Mouse (Mus musculus): ENCODE results near the gene Hbq1a. TPM values are rescaled to one million over a fixed set of nuclear protein-coding genes. Genes with fewer than 3 reads are reported as not detected.

Gene Hbq1a
- polyA plus RNA-seq, 1 experiment from 2014 or later: 7.3 TPM

- H3K4me3 ChIP-seq (replicated peaks): peak within 1 kb of the TSS; percentile 60
- peak; percentile 61 for ATAC-seq (ENCODE audit: insufficient read depth)
- H3K36me3 ChIP-seq (replicated peaks): no peaks in the 10 kb centered on the region
- H3K27me3 ChIP-seq: peaks cover 57% of the 10 kb centered on the region
- peak within 1 kb of the TSS; percentile 51 for H3K9ac ChIP-seq
- H3K9me3 ChIP-seq (replicated peaks): no peaks in the 10 kb centered on the region
- H3K27ac ChIP-seq (replicated peaks): no peak within 1 kb of the TSS
- WGBS (ENCODE audit: insufficient replicate concordance): under 1% methylated on average over 81 of the region's 86 CpGs
- peak within 1 kb of the TSS; percentile 73 for H3K4me2 ChIP-seq
- H3K4me1 ChIP-seq (replicated peaks): peaks cover 36% of the 10 kb centered on the region
Observed at GRCm38 (mm10) chr11:32347607-32348432, 48.0 kb downstream of the Hbq1a start, which contains the start of gene Sh3pxd2b. Gene Sh3pxd2b (plus strand): TSS chr11:32347820.

DNA sequence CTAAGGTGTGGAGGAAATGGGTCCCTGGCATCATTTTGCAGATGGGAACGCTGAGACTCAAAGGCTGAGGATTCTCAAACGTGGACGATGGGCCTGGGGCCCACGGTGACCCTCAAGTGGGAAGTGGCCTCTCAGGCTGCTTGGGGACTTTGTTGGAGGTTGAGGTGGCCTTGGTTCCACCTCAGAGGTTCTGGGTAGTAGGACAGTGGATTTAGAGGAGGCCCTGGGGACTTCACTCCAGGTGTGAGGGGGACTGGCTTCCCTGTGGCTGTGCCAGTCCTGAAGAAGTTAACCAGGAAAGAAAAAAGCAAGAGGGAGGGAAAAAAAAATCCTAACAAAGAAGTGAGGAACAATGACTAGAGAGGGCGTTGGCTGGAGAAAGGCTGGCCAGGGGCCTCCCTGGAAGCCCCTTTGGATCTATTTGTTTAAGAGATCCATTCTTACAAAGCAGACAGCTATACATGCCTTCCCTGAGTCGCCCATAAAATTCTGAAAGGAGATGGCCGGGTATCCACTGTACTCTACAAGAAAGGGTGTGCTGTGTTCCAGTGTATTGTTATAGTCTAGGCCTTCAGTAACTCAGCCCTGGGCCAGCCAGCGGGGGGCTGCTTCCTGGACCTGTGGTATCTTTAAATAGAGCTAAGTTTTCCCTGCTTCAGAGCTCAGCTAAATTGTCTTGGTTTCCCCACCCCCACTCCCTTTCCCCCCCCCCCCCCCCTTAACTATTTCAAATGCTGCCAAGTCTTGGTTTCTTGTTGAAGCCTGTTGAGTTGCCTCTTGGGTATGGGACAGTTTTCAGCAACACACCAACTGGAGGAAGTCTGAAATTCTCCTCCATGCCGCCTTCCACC, 48.8 kb downstream of the Hbq1a start:
- Histone ChIP-seq H3K27ac (replicated peaks) (no peak overlapping the region), H3K9me3 (replicated peaks) (no peaks in the 10 kb centered on the region), H3K36me3 (replicated peaks) (no peaks in the 10 kb centered on the region), H3K27me3 (peaks cover 57% of the 10 kb centered on the region), H3K4me1 (replicated peaks) (peaks cover 29% of the 10 kb centered on the region), H3K9ac (peak overlapping the region; percentile 51; the same call in 1 of the 2 replicates), H3K4me3 (replicated peaks) (peak overlapping the region; percentile 60), H3K4me2 (peak overlapping the region; percentile 73)
- no peak for ATAC-seq (ENCODE audit: insufficient read depth)
- 25% methylated on average over 9 of the region's 9 CpGs for WGBS (ENCODE audit: insufficient replicate concordance)

GRCm38 (mm10) chr11:32349284-32349953, 49.5 kb downstream of the Hbq1a start:
- H3K4me1 ChIP-seq (replicated peaks): peaks cover 28% of the 10 kb centered on the region
- 42% methylated on average over 13 of the region's 13 CpGs for WGBS (ENCODE audit: insufficient replicate concordance)
- no peaks in the 10 kb centered on the region for H3K9me3 ChIP-seq (replicated peaks)
- peaks cover 54% of the 10 kb centered on the region for H3K27me3 ChIP-seq
- H3K4me2 ChIP-seq: peak overlapping the region; percentile 1; the same call in 1 of the 2 replicates
- no peak overlapping the region for H3K27ac ChIP-seq (replicated peaks)
- no peak overlapping the region for H3K9ac ChIP-seq
- H3K36me3 ChIP-seq (replicated peaks): no peaks in the 10 kb centered on the region
- ATAC-seq (ENCODE audit: insufficient read depth): no peak
- H3K4me3 ChIP-seq (replicated peaks): no peak overlapping the region

Other genes with a start within 250 kb of the Hbq1a start
- 0.02 and 0.13 TPM in 2 replicates for gene Il9r, start 99.8 kb upstream of the Hbq1a start, polyA plus RNA-seq (2015; fragmentation: Nextera tagmentation; extraction: Ambion mirVana)
- gene Snrnp25, start 94.7 kb upstream of the Hbq1a start, polyA plus RNA-seq (2015; fragmentation: Nextera tagmentation; extraction: Ambion mirVana): 68.7 and 70.1 TPM in 2 replicates
- 5.1 and 8.0 TPM in 2 replicates for gene Rhbdf1, start 77.8 kb upstream of the Hbq1a start, polyA plus RNA-seq (2015; fragmentation: Nextera tagmentation; extraction: Ambion mirVana)
- gene Mpg, start 73.6 kb upstream of the Hbq1a start, polyA plus RNA-seq (2015; fragmentation: Nextera tagmentation; extraction: Ambion mirVana): 18.3 and 19.6 TPM in 2 replicates
- 28.1 and 31.9 TPM in 2 replicates for gene Nprl3, start 32.4 kb upstream of the Hbq1a start, polyA plus RNA-seq (2015; fragmentation: Nextera tagmentation; extraction: Ambion mirVana)
- gene Hba-x, start 23.7 kb upstream of the Hbq1a start, polyA plus RNA-seq (2015; fragmentation: Nextera tagmentation; extraction: Ambion mirVana): 72.6 and 109 TPM in 2 replicates
- gene Hba-a1, start 16.6 kb upstream of the Hbq1a start, polyA plus RNA-seq (2015; fragmentation: Nextera tagmentation; extraction: Ambion mirVana): 74,460 and 76,487 TPM in 2 replicates
- 139 and 151 TPM in 2 replicates for gene Hbq1b, start 13.1 kb upstream of the Hbq1a start, polyA plus RNA-seq (2015; fragmentation: Nextera tagmentation; extraction: Ambion mirVana)
- 175,652 and 176,876 TPM in 2 replicates for gene Hba-a2, start 3.6 kb upstream of the Hbq1a start, polyA plus RNA-seq (2015; fragmentation: Nextera tagmentation; extraction: Ambion mirVana)
- gene Sh3pxd2b, start 47.8 kb downstream of the Hbq1a start, polyA plus RNA-seq (2015; fragmentation: Nextera tagmentation; extraction: Ambion mirVana): 1.0 and 1.1 TPM in 2 replicates
- 3.9 and 4.8 TPM in 2 replicates for gene Ubtd2, start 155.3 kb downstream of the Hbq1a start, polyA plus RNA-seq (2015; fragmentation: Nextera tagmentation; extraction: Ambion mirVana)
- 0.20 and 0.41 TPM in 2 replicates for gene Efcab9, start 232.0 kb downstream of the Hbq1a start, polyA plus RNA-seq (2015; fragmentation: Nextera tagmentation; extraction: Ambion mirVana)
- 4.3 TPM in 2 replicates for gene Stk10, start 233.2 kb downstream of the Hbq1a start, polyA plus RNA-seq (2015; fragmentation: Nextera tagmentation; extraction: Ambion mirVana)

Measured in liver, embryonic 15.5 days (tissue).